Mouse (Mus musculus) embryo, embryonic 10 days (tissue): ENCODE data around the gene Cdk14.
A peak's percentile ranks its signal among the peaks of the same experiment; 100 is the strongest.

Experiments
- DNase-seq: peaks from one replicate; pipeline ENCODE4 v3.0.0-alpha.2; 2015; ENCODE audit warnings: low spot score

Cdk14 gene

DNA sequence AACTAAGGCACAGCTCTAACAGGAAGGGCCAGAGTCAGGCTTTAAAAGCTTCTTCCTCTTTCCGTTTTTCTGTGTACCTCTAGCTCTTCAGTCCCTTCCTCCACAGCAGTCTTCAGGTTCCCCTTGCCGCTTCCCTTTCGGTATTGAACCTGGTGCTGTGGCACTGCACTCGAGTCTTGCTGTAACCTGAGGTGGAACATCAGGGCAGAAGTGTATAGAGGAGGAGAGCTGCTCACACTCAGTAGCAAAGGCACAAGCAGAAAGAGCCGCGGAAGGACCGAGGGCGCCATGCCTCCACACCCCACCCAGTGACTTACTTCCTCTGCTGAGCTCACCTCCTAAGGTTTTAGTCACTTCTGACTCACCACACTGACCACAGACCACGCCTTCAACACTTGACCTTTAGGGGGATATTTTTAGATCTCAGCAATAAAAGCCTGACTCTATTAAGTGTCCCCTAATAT, at the start of gene Cdk14:
TSS of gene Cdk14 (minus strand) at position 321 of the 464 bp plus-strand sequence.
- DNase-seq, result no peak

DNA sequence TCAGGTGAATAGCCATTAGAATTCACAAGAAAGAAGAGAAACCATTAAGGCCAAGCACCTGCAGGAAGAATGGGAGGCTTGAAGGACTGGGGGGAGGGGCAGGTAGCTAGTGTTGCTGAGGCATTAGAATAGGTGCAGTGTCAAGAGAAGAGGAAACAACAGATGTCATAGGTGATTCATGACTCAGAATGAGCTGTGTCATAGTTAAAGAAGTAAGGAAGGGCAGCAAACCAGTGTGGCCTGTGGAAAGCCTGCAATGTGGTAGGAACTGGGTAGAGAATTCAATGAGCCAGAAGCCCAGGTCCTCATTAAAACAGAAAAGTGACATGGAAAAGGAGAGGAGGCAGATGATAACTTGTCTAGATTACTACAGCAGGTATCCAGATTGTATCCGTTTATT, 45.1 kb upstream of the Cdk14 start:
- no peak for DNase-seq

- no peak for DNase-seq
Measured at GRCm38 (mm10) chr5:5431746-5432438, 11.8 kb upstream of the Cdk14 start.

DNA sequence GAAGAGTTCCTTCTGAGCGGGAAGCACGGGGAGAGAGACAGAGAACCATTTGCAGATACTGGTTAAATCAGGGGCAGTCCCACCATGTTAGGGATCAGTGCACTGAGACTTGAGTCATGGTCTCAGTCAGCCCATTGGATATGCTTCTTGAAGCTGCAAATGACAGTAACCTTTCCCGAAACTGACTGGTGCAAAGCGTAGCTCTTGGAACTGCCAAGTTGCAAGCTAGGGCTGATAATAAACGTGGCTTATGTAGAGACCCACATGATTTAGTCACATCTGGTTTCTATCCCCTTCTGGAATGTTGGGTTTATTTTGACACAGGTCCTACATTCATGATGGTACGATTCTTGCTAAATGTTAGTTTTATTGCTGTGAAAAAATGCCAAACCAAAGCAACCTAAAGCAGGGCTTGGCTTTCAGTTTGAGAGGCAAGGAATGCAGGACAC, 3.6 kb upstream of the Cdk14 start:
- no peak for DNase-seq

DNA sequence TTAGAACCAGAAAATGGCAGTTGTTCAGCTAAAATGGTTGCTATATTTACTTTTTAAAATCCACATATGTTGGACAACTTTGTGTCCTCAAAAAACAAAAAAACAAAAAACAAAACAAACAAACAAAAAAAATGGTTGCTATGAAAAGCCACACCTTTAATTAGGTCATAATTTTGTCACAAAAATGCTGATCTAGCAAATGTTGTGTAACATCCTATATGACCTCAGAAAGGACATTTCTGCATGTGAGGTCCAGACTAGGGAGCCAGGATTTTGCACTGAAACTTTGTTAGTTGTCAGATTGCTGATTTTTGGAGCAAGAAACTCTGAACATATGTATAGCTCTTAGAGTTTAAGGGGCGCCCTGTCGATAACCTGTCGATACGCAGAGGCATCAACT, 3.0 kb upstream of the Cdk14 start:
- no peak for DNase-seq

- DNase-seq, result no peak
Measured at GRCm38 (mm10) chr5:5421439-5421838, 1.3 kb upstream of the Cdk14 start.

DNA sequence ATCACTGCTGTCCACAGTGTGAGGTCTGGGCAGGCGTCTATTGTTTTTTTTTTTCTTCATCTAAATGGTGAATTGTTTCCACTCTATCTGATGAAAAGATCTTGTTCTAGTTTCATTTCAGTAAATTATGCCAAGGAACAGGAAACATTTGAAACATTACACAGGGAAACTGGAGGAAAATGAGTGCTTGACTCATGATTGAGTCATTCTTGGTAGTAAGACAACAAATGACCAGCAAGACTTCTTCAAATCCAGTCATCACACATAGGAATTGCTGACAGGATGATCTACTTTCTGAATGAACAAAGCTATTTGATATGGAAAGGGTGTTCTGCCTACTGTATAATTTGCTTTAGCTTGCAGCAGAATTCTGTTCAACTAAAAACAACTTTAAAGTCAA, 859 bp downstream of the Cdk14 start:
- no peak for DNase-seq

GRCm38 (mm10) chr5:5414835-5415234, 5.3 kb downstream of the Cdk14 start:
- DNase-seq, result no peak

- no peak for DNase-seq
Measured at GRCm38 (mm10) chr5:5411886-5412285, 8.2 kb downstream of the Cdk14 start.

GRCm38 (mm10) chr5:5401986-5402385, 18.1 kb downstream of the Cdk14 start:
- DNase-seq, result no peak

DNA sequence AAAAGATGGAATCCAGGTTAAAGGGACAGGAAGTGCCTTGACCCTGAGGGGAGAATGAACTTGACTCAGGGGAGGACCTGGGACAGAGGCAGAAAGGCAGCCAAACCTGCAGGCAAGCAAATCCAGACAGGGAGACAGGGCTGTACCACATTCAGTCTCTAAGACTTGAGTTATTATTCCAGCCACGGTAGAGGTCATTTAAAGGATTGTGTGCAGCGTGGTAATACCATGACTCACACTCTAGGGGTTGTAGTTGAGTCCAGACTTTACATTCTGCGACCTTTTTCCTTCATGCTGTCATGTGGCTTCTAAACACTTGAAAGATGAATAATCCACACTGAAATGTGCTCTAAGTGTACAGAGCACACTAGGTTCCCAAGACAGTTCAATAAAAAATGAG, 27.3 kb downstream of the Cdk14 start:
- DNase-seq, result no peak

GRCm38 (mm10) chr5:5380731-5381718, 39.1 kb downstream of the Cdk14 start:
- DNase-seq, result no peak

GRCm38 (mm10) chr5:5379870-5380730, 40.0 kb downstream of the Cdk14 start:
- DNase-seq, result peak; percentile 78

DNA sequence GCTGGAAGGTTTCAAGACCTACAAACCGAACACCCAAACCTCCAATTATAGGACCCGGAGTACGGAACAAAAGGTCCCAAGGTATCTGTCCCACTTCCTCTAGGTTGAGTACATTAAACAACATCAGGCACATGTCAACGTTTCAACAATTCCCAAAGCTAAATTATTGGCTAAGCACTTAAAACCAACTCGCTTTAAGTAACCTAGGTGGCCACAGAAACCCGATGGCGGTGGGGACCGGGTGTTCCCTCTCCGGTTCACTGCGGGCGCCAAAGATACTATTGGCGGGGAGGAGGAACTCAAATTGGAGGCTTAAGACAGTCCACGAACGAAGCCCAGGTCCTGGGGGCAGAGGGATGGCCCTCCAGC, 40.6 kb downstream of the Cdk14 start:
- no peak for DNase-seq

- no peak for DNase-seq
Measured at GRCm38 (mm10) chr5:5374393-5374792, 45.7 kb downstream of the Cdk14 start.

GRCm38 (mm10) chr5:5373541-5373940, 46.6 kb downstream of the Cdk14 start:
- no peak for DNase-seq

DNA sequence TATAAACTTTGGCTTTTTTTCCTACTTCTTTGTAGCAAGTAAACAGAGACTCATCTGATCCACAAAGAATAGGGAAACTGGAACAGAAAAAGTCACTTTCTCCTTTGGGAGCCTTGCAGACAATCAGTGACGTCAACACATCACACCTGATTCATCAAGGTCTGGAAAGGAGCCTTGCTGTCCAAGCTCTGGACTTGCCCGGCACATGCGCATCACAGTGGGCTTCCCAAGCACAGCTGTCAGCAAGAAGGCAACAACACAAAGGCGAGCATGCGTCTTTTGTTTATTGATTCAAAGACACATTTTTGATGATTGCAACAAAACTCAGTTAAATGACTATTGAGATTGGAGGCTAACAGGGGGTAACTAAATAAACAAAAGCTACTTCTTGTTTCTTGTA, 47.2 kb downstream of the Cdk14 start:
- no peak for DNase-seq

GRCm38 (mm10) chr5:5372354-5372753, 47.8 kb downstream of the Cdk14 start:
- DNase-seq, result no peak

- DNase-seq, result no peak
Measured at GRCm38 (mm10) chr5:5370322-5371082, 49.6 kb downstream of the Cdk14 start.

- DNase-seq, result no peak
Measured at GRCm38 (mm10) chr5:5368389-5369164, 51.5 kb downstream of the Cdk14 start.

DNA sequence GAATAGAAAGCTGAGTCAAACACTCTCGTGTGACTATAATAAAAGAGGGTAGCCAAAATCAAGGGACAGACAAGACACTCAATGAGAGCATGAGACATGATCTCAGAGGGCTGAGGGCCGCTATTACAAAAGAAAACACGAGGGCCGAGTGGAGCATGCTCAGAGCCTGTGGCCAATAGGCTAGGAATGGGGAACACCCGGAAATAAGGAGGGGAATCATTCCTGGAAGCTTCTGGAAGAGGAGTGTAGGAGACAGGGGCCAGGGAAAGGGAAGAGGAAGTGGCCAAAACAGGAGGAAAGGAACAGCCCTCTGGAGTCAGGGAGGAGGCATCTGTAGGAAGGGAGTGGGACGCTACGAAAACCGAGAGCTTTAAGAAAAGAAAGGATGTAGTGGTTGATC, 52.6 kb downstream of the Cdk14 start:
- no peak for DNase-seq
